Mouse (Mus musculus): ENCODE measurements at regions not wholly inside any gene's neighbourhood (a gene's known extent, or its start where the extent isn't known, plus 50 kb on each side); places are given as distances from the start of the nearest gene placed in this dataset.

DNA sequence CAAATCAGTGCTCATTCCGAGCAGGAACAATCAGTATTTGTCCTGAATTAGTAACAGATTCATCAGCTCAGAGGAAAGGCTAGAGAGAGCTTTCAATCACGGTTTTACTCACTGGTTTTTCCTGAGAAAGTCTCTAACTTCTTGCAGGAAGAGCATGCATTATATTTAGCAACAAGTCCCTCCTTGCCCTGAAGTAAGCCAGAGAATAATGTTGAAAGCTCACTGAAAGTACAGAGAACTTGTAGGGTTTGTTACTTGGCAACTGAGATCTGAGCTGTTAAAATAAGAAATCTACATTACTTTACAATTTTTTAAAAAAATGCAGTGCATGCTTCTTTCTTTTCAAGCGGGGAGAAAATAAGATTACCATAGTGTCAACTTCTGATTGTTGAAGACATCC is 209.7 kb upstream of the Marcks start:
- TF ChIP-seq CTCF (IDR thresholded peaks at IDR 0.05; ENCODE audit: low read depth) (no peak), EP300 (IDR thresholded peaks at IDR 0.05; ENCODE audit: low read depth) (no peak)
